Mouse (Mus musculus) induced T-regulatory cell, adult 2 months (primary cell): ENCODE measurements around the gene Cdc40.
A peak's percentile ranks its signal among the peaks of the same experiment; 100 is the strongest.
"Not testable (repeated sequence)": the region's sequence is repeated elsewhere in the genome, so short reads cannot be mapped to it uniquely, and the experiment has no call there.

Experiments used
- DNase-seq: peaks from one replicate; pipeline ENCODE4 v3.0.0-alpha.2; 2012; ENCODE audit warnings: low read depth

The Cdc40 gene

GRCm38 (mm10) chr10:40857599-40857998 is 25.5 kb downstream of the Cdc40 start:
- no peak for DNase-seq

GRCm38 (mm10) chr10:40856703-40857102 is 26.4 kb downstream of the Cdc40 start:
- DNase-seq: no peak

GRCm38 (mm10) chr10:40855616-40856015 is 27.5 kb downstream of the Cdc40 start:
- no peak for DNase-seq

GRCm38 (mm10) chr10:40851138-40851537 is 32.0 kb downstream of the Cdc40 start:
- no peak for DNase-seq

- DNase-seq: no peak
These were observed 32.5 kb downstream of the Cdc40 start for GRCm38 (mm10) chr10:40850644-40851043.

GRCm38 (mm10) chr10:40847176-40847874 is 35.8 kb downstream of the Cdc40 start:
- no peak for DNase-seq

- DNase-seq: no peak
These were observed 37.5 kb downstream of the Cdc40 start for GRCm38 (mm10) chr10:40845626-40846025.

- DNase-seq: no peak
These were observed 38.6 kb downstream of the Cdc40 start for GRCm38 (mm10) chr10:40844546-40844945.

GRCm38 (mm10) chr10:40843841-40844240 is 39.3 kb downstream of the Cdc40 start:
- DNase-seq: no peak

- no peak for DNase-seq
These were observed 43.0 kb downstream of the Cdc40 start for GRCm38 (mm10) chr10:40840086-40840485.

- no peak for DNase-seq
These were observed 51.8 kb downstream of the Cdc40 start for GRCm38 (mm10) chr10:40831267-40831666.

- DNase-seq: no peak
These were observed 52.8 kb downstream of the Cdc40 start for GRCm38 (mm10) chr10:40830312-40830711.

GRCm38 (mm10) chr10:40827706-40828105 is 55.4 kb downstream of the Cdc40 start:
- DNase-seq: no peak

GRCm38 (mm10) chr10:40825952-40826351 is 57.2 kb downstream of the Cdc40 start:
- no peak for DNase-seq

- no peak for DNase-seq
These were observed 66.6 kb downstream of the Cdc40 start for GRCm38 (mm10) chr10:40816471-40816870.

GRCm38 (mm10) chr10:40813627-40814026 is 69.5 kb downstream of the Cdc40 start:
- DNase-seq: peak; percentile 37

- DNase-seq: not testable (repeated sequence)
These were observed 73.7 kb downstream of the Cdc40 start for GRCm38 (mm10) chr10:40809411-40809910.

- no peak for DNase-seq
These were observed 76.9 kb downstream of the Cdc40 start for GRCm38 (mm10) chr10:40806221-40806620.

- no peak for DNase-seq
These were observed 77.9 kb downstream of the Cdc40 start for GRCm38 (mm10) chr10:40805221-40805620.

- no peak for DNase-seq
These were observed 91.0 kb downstream of the Cdc40 start for GRCm38 (mm10) chr10:40792115-40792514.

GRCm38 (mm10) chr10:40790406-40790805 is 92.7 kb downstream of the Cdc40 start:
- no peak for DNase-seq
